Comparison of ENCODE assay signal across 8 mouse cellular contexts in the genomic region with DNA sequence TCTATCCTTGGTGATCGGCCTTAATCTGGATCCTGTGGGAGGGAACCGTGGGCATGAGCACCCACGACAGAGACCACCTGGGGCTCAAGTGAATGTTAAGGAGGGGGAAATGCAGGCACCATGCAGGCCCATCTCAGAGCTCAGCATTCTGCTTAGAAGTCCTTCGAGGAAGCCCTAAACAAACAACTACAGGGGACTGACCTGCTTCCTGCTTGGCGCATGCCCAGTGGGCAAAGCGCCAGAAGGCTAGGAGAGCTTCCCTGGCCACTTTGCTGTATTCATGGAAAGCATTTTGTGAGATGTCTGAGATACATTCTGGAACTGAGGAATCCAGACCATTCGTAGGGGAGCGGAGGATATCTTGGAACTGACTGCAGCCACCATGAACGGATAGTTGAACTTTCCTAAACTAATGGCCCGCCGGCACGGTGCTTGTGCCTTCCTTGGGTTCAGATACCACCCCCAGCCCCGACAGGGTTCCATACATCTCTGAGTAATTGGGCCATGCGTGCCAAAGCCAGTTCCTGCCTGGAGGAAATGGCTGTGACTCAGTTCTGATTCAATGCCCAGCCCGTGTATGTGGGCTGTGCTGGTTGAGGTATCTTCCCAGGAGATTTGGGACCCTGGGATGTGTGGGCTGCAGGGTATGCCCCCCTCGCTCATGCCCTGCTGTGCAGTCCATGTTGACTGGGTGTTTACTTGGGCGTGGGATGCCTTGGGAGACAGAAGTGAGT.
A peak's percentile ranks its signal among the peaks of the same experiment; 100 is the strongest.
DNase-seq lines count a peak whose midpoint lies in the region; ATAC-seq and TF ChIP-seq lines count a peak whose summit lies in the region.
"Had no signal": no experiment of that assay in that cellular context is flagged by ENCODE, and none has a peak within 500 bp of the region (broad histone marks: within the 10 kb centered on the region; RNA-seq: fewer than 3 reads in every experiment).

No protein-coding gene starts in this region.

- H3K36me3 ChIP-seq in hindbrain, postnatal 0 days (ENCODE audit: insufficient read depth, low read length), result no peaks in the 10 kb centered on the region
- H3K36me3 ChIP-seq in hindbrain, embryonic 12.5 days, result no peaks in the 10 kb centered on the region

- H3K27me3 ChIP-seq in hindbrain, postnatal 0 days (ENCODE audit: insufficient read depth, low read length), result no peaks in the 10 kb centered on the region
- no peaks in the 10 kb centered on the region for H3K27me3 ChIP-seq in hindbrain, embryonic 12.5 days

- TF ChIP-seq CTCF in hindbrain, postnatal 0 days (IDR thresholded peaks at IDR 0.05; ENCODE audit: low read depth), result no peak
- TF ChIP-seq CTCF in lung, adult 2 months (IDR thresholded peaks at IDR 0.05; ENCODE audit: insufficient read depth, low read length), result no peak

- TF ChIP-seq POLR2A in lung, adult 2 months (IDR thresholded peaks at IDR 0.05; ENCODE audit: borderline replicate concordance, extremely low read depth, low read depth, low read length), result no peak

- no peak overlapping the region for H3K4me3 ChIP-seq in hindbrain, postnatal 0 days (ENCODE audit: low read length)
- no peak overlapping the region for H3K4me3 ChIP-seq in hindbrain, embryonic 12.5 days
- no peak overlapping the region for H3K4me3 ChIP-seq in lung, adult 2 months (replicated peaks; ENCODE audit: extremely low read depth, low read depth, low read length)

- H3K4me1 ChIP-seq in hindbrain, postnatal 0 days (ENCODE audit: insufficient read depth, low read length), result peaks cover 17% of the 10 kb centered on the region
- 0 out of 2 replicates have a peak, but pooled peaks cover 9% of the 10 kb centered on the region for H3K4me1 ChIP-seq in hindbrain, embryonic 12.5 days
- peaks cover 7% of the 10 kb centered on the region; the same call in 1 of the 2 replicates for H3K4me1 ChIP-seq in lung, adult 2 months (ENCODE audit: control insufficient read depth, insufficient read depth, low read length)

- H3K9ac ChIP-seq in hindbrain, postnatal 0 days (replicated peaks; ENCODE audit: low read length), result no peak overlapping the region
- no peak overlapping the region for H3K9ac ChIP-seq in hindbrain, embryonic 12.5 days
- H3K9ac ChIP-seq: liver, embryonic 14.5 days had no signal

- ATAC-seq in hindbrain, postnatal 0 days, result no peak
- ATAC-seq in hindbrain, embryonic 12.5 days (ENCODE audit: low FRiP score), result no peak

- no peak overlapping the region for H3K27ac ChIP-seq in hindbrain, postnatal 0 days
- no peak overlapping the region for H3K27ac ChIP-seq in hindbrain, embryonic 12.5 days
- H3K27ac ChIP-seq: liver, embryonic 14.5 days had no signal

- 67% methylated on average over 17 of the region's 17 CpGs for WGBS in hindbrain, postnatal 0 days
- WGBS in hindbrain, embryonic 12.5 days, result 91% methylated on average over 17 of the region's 17 CpGs
- WGBS in lung, adult 2 months, result 49% methylated on average over 17 of the region's 17 CpGs

- H3K4me2 ChIP-seq in hindbrain, postnatal 0 days (ENCODE audit: low read depth, low read length), result no peak overlapping the region
- H3K4me2 ChIP-seq in hindbrain, embryonic 12.5 days (replicated peaks), result no peak overlapping the region

- no peaks in the 10 kb centered on the region for H3K9me3 ChIP-seq in hindbrain, postnatal 0 days (ENCODE audit: low read length)
- no peaks in the 10 kb centered on the region for H3K9me3 ChIP-seq in hindbrain, embryonic 12.5 days (replicated peaks)

- peak; percentile 42 for DNase-seq in hindbrain, postnatal 0 days (ENCODE audit: low spot score)
- DNase-seq in Muller cell, postnatal 12 days (ENCODE audit: inconsistent ontology term), result peak; percentile 66
- peak; percentile 5 for DNase-seq in adipocyte (ENCODE audit: low spot score)
- DNase-seq in lung, adult 2 months, result peak; percentile 8
- DNase-seq in B cell, adult 2 months, result no peak
- DNase-seq in spleen, postnatal 14 days (ENCODE audit: low spot score in 2 of 2), result no peak

Comparison
In these comparisons a context has a peak if more than half of its experiments do, and no peak if none do; other contexts are left out.
1. DNase-seq: peak in hindbrain, postnatal 0 days (single experiment), Muller cell, postnatal 12 days (single experiment), adipocyte (single experiment) and lung, adult 2 months (single experiment); none in B cell, adult 2 months (0 of 2) and spleen, postnatal 14 days (0 of 2).